Mouse (Mus musculus): ENCODE data around the gene C2.

- TF ChIP-seq CTCF (IDR thresholded peaks at IDR 0.05; ENCODE audit: insufficient read depth, low read length) = no peak
- TF ChIP-seq POLR2A (IDR thresholded peaks at IDR 0.05; ENCODE audit: borderline replicate concordance, extremely low read depth, low read depth, low read length) = no peak
These were observed 44.6 kb downstream of the C2 start for GRCm38 (mm10) chr17:34853511-34853910.

Data from lung, adult 2 months (tissue).